Comparison of ENCODE assay signal across 8 mouse cellular contexts in genomic region chr8:57503641-57504040, GRCm38 (mm10). TPM values are rescaled to one million over a fixed set of nuclear protein-coding genes. Genes with fewer than 3 reads are reported as not detected.
DNase-seq lines count a peak whose midpoint lies in the region; ATAC-seq and TF ChIP-seq lines count a peak whose summit lies in the region.

No protein-coding gene starts in this region.

- no peaks in the 10 kb centered on the region for H3K79me2 ChIP-seq in MEL (ENCODE audit: control insufficient read depth, insufficient read depth, low read length, poor library complexity)

- peak; percentile 75 to 89 (median 76) for TF ChIP-seq CTCF in MEL (IDR thresholded peaks at IDR 0.05 in 2 of 3, conservative IDR thresholded peaks at IDR 0.05 in 1 of 3; ENCODE audit: control insufficient read depth in 1 of 3, insufficient read depth in 1 of 3, low read depth in 2 of 3, low read length in 3 of 3, poor library complexity in 1 of 3, severe bottlenecking in 1 of 3)

- H3K9ac ChIP-seq in forebrain, embryonic 16.5 days (replicated peaks; ENCODE audit: low read depth, low read length) = no peak overlapping the region
- no peak overlapping the region for H3K9ac ChIP-seq in MEL (ENCODE audit: control insufficient read depth, low read depth, low read length, poor library complexity, severe bottlenecking)

- H3K4me3 ChIP-seq in forebrain, embryonic 10.5 days = no peak overlapping the region
- no peak overlapping the region for H3K4me3 ChIP-seq in forebrain, embryonic 16.5 days (replicated peaks; ENCODE audit: low read length)
- H3K4me3 ChIP-seq in MEL (ENCODE audit: control insufficient read depth in 1 of 2, insufficient read depth in 1 of 2, low read depth in 2 of 2, low read length in 2 of 2) = no peak overlapping the region

- no peak for TF ChIP-seq EP300 in MEL (IDR thresholded peaks at IDR 0.05; ENCODE audit: low read depth in 1 of 2, low read length in 2 of 2)

- peak; percentile 74 for DNase-seq in forebrain, embryonic 10.5 days (ENCODE audit: extremely low spot score, low spot score)
- DNase-seq in MEL (ENCODE audit: low read depth, low spot score) = peak; percentile 80
- peak; percentile 82 to 87 for DNase-seq in cerebellum, postnatal 10 days
- peak; percentile 20 for DNase-seq in gastrocnemius, postnatal 14 days
- DNase-seq in left cerebral cortex, postnatal 10 days (ENCODE audit: extremely low spot score in 1 of 2, low spot score in 2 of 2) = peak; percentile 17 to 48
- DNase-seq in splenic B cell, adult 2 months (ENCODE audit: low read depth, low spot score) = peak; percentile 87

- H3K27me3 ChIP-seq in forebrain, embryonic 10.5 days (ENCODE audit: poor library complexity, severe bottlenecking) = no peaks in the 10 kb centered on the region
- no peaks in the 10 kb centered on the region for H3K27me3 ChIP-seq in forebrain, embryonic 16.5 days (replicated peaks; ENCODE audit: control insufficient read depth, insufficient read depth, low read length)
- no peaks in the 10 kb centered on the region for H3K27me3 ChIP-seq in MEL (ENCODE audit: control insufficient read depth in 1 of 2, insufficient read depth in 2 of 2, low read length in 2 of 2)
- no peaks in the 10 kb centered on the region for H3K27me3 ChIP-seq in splenic B cell, adult 2 months (ENCODE audit: control insufficient read depth, insufficient read depth, low read length, poor library complexity, severe bottlenecking)

- intact Hi-C loops in gastrocnemius, postnatal 14 days (cut with DNase I; ENCODE audit: low total_unique reads) = no loop called here
- intact Hi-C loops in left cerebral cortex, postnatal 10 days (cut with DNase I) = no loop called here

- H3K36me3 ChIP-seq in forebrain, embryonic 10.5 days (replicated peaks) = peaks cover 6% of the 10 kb centered on the region; the same call in 1 of the 2 replicates
- no peaks in the 10 kb centered on the region for H3K36me3 ChIP-seq in forebrain, embryonic 16.5 days (ENCODE audit: control insufficient read depth, insufficient read depth)
- H3K36me3 ChIP-seq in MEL (ENCODE audit: control insufficient read depth in 1 of 2, insufficient read depth in 2 of 2, low read length in 2 of 2) = peaks cover 0 to 2% of the 10 kb centered on the region in 2 experiments; a peak in 3 of 4 replicates
- no peaks in the 10 kb centered on the region for H3K36me3 ChIP-seq in splenic B cell, adult 2 months (ENCODE audit: control insufficient read depth, insufficient read depth, low read length, poor library complexity, severe bottlenecking)

- H3K27ac ChIP-seq in forebrain, embryonic 10.5 days = peak overlapping the region; percentile 62; the same call in 1 of the 2 replicates
- H3K27ac ChIP-seq in forebrain, embryonic 16.5 days (ENCODE audit: low read length) = no peak overlapping the region
- no peak overlapping the region for H3K27ac ChIP-seq in MEL (ENCODE audit: control insufficient read depth, low read depth, low read length)

- no peak for ATAC-seq in forebrain, embryonic 16.5 days
- peak; percentile 86 for ATAC-seq in megakaryocyte-erythroid progenitor cell, adult 5-6 weeks (replicated peaks; ENCODE audit: low FRiP score, low TSS enrichment, poor library complexity, severe bottlenecking)

- H3K4me1 ChIP-seq in forebrain, embryonic 10.5 days = peaks cover 7% of the 10 kb centered on the region
- H3K4me1 ChIP-seq in forebrain, embryonic 16.5 days (replicated peaks; ENCODE audit: control insufficient read depth, insufficient read depth, low read length) = peaks cover 2% of the 10 kb centered on the region
- no peaks in the 10 kb centered on the region; a peak in 1 of 4 replicates for H3K4me1 ChIP-seq in MEL (ENCODE audit: control insufficient read depth in 1 of 2, insufficient read depth in 2 of 2, low read length in 2 of 2)

- peak; percentile 34 for TF ChIP-seq RAD21 in MEL (IDR thresholded peaks at IDR 0.05; ENCODE audit: low read depth, low read length)

- 54% methylated on average over 5 of the region's 5 CpGs for WGBS in forebrain, embryonic 10.5 days
- 51% methylated on average over 5 of the region's 5 CpGs for WGBS in forebrain, embryonic 16.5 days

- no peak for TF ChIP-seq POLR2A in MEL (IDR thresholded peaks at IDR 0.05; ENCODE audit: control insufficient read depth in 1 of 2, insufficient read depth in 1 of 2, low read depth in 1 of 2, low read length in 2 of 2, poor library complexity in 1 of 2)

- H3K4me2 ChIP-seq in forebrain, embryonic 16.5 days (ENCODE audit: low read length) = no peak overlapping the region

- H3K9me3 ChIP-seq in forebrain, embryonic 10.5 days = no peaks in the 10 kb centered on the region
- no peaks in the 10 kb centered on the region for H3K9me3 ChIP-seq in forebrain, embryonic 16.5 days (ENCODE audit: control insufficient read depth, low read length)
- no peaks in the 10 kb centered on the region for H3K9me3 ChIP-seq in MEL (replicated peaks; ENCODE audit: insufficient read depth, low read length)

TF ChIP-seq in MEL, 35 proteins besides CTCF, POLR2A, EP300 and RAD21:
- no peak for TF ChIP-seq GABPA (IDR thresholded peaks at IDR 0.05; ENCODE audit: low read depth, low read length)
- no peak for TF ChIP-seq MEF2A (IDR thresholded peaks at IDR 0.05; ENCODE audit: extremely low read depth, insufficient replicate concordance, low read depth, low read length, poor library complexity, severe bottlenecking)
- peak; percentile 81 for TF ChIP-seq SMC3 (IDR thresholded peaks at IDR 0.05; ENCODE audit: low read depth, low read length)
- 0 out of 2 replicates have a peak, but pooled peaks have one; percentile 19 for TF ChIP-seq SIN3A (IDR thresholded peaks at IDR 0.05; ENCODE audit: low read length)
- TF ChIP-seq ZMIZ1 (IDR thresholded peaks at IDR 0.05; ENCODE audit: low read depth, low read length) = no peak
- no peak for TF ChIP-seq JUND (IDR thresholded peaks at IDR 0.05; ENCODE audit: low read depth, low read length)
- no peak for TF ChIP-seq ETS1 (IDR thresholded peaks at IDR 0.05; ENCODE audit: low read depth, low read length)
- no peak for TF ChIP-seq MAX (IDR thresholded peaks at IDR 0.05; ENCODE audit: low read length)
- TF ChIP-seq GATA1 (IDR thresholded peaks at IDR 0.05; ENCODE audit: low read depth, low read length) = no peak
- no peak for TF ChIP-seq ZKSCAN1 (IDR thresholded peaks at IDR 0.05; ENCODE audit: low read depth, low read length)
- TF ChIP-seq USF1 (IDR thresholded peaks at IDR 0.05; ENCODE audit: low read depth, low read length) = no peak
- TF ChIP-seq KAT2A (conservative IDR thresholded peaks at IDR 0.05; ENCODE audit: low read depth, low read length) = no peak
- TF ChIP-seq TAL1 (IDR thresholded peaks at IDR 0.05; ENCODE audit: low read length) = no peak
- no peak for TF ChIP-seq MAZ (IDR thresholded peaks at IDR 0.05; ENCODE audit: low read depth, low read length)
- no peak for TF ChIP-seq E2F4 (IDR thresholded peaks at IDR 0.05; ENCODE audit: borderline replicate concordance, low read depth, low read length)

RNA-seq across cellular contexts. Expression of gene Hmgb2, which starts 8.1 kb away (rescaled TPM):
- 671 and 721 TPM in 2 replicates for polyA plus RNA-seq in forebrain, embryonic 10.5 days (2016; fragmentation: Nextera tagmentation; extraction: Ambion mirVana)
- 168 and 177 TPM in 2 replicates for polyA plus RNA-seq in forebrain, embryonic 16.5 days (2015; fragmentation: Nextera tagmentation; extraction: Ambion mirVana)
- total RNA-seq in MEL (2012; rRNA removed) = 126 and 160 TPM in 2 replicates
- polyA plus RNA-seq in MEL (2012; ENCODE audit: insufficient read depth in 1 of 2, insufficient read length in 2 of 2, low read depth in 1 of 2, low replicate concordance in 2 of 2, missing spikeins in 1 of 2) = 100 to 1,000 TPM; 220 to 399 TPM
- 10 to 100 TPM; 19.2 to 21.8 TPM for total RNA-seq in gastrocnemius, postnatal 14 days (2021)
- 10 to 100 TPM; 13.1 to 15.5 TPM for total RNA-seq in left cerebral cortex, postnatal 10 days (2021)
- 452 and 588 TPM in 2 replicates for total RNA-seq in megakaryocyte-erythroid progenitor cell, adult 5-6 weeks (2014; fragmentation: Nextera tagmentation)
- total RNA-seq in megakaryocyte-erythroid progenitor cell, adult 5-6 weeks (2017) = 396 and 475 TPM in 2 replicates

RNA-seq across cellular contexts. Expression of gene Sap30, which starts 16.0 kb away (rescaled TPM):
- 83.3 and 91.6 TPM in 2 replicates for polyA plus RNA-seq in forebrain, embryonic 10.5 days (2016; fragmentation: Nextera tagmentation; extraction: Ambion mirVana)
- polyA plus RNA-seq in forebrain, embryonic 16.5 days (2015; fragmentation: Nextera tagmentation; extraction: Ambion mirVana) = 53.1 and 64.3 TPM in 2 replicates
- total RNA-seq in MEL (2012; rRNA removed) = 34.2 and 45.6 TPM in 2 replicates
- polyA plus RNA-seq in MEL (2012; ENCODE audit: insufficient read depth in 1 of 2, insufficient read length in 2 of 2, low read depth in 1 of 2, low replicate concordance in 2 of 2, missing spikeins in 1 of 2) = 10 to 100 TPM in 1 of 2 experiments, not detected in 1; 64.0 TPM
- 10 to 100 TPM; 16.7 to 26.8 TPM for total RNA-seq in gastrocnemius, postnatal 14 days (2021)
- 1 to 10 TPM; 5.7 to 7.2 TPM for total RNA-seq in left cerebral cortex, postnatal 10 days (2021)
- 18.0 and 22.8 TPM in 2 replicates for total RNA-seq in megakaryocyte-erythroid progenitor cell, adult 5-6 weeks (2014; fragmentation: Nextera tagmentation)
- total RNA-seq in megakaryocyte-erythroid progenitor cell, adult 5-6 weeks (2017) = 83.8 and 89.2 TPM in 2 replicates

RNA-seq across cellular contexts. Expression of gene Scrg1, which starts 47.9 kb away (rescaled TPM):
- polyA plus RNA-seq in forebrain, embryonic 10.5 days (2016; fragmentation: Nextera tagmentation; extraction: Ambion mirVana) = not detected in 2 replicates
- 14.7 and 20.2 TPM in 2 replicates for polyA plus RNA-seq in forebrain, embryonic 16.5 days (2015; fragmentation: Nextera tagmentation; extraction: Ambion mirVana)
- not detected in 2 replicates for total RNA-seq in MEL (2012; rRNA removed)
- polyA plus RNA-seq in MEL (2012; ENCODE audit: insufficient read depth in 1 of 2, insufficient read length in 2 of 2, low read depth in 1 of 2, low replicate concordance in 2 of 2, missing spikeins in 1 of 2) = not detected
- not detected for total RNA-seq in gastrocnemius, postnatal 14 days (2021)
- 10 to 100 TPM; 35.3 to 52.0 TPM for total RNA-seq in left cerebral cortex, postnatal 10 days (2021)
- not detected in 2 replicates for total RNA-seq in megakaryocyte-erythroid progenitor cell, adult 5-6 weeks (2014; fragmentation: Nextera tagmentation)
- not detected in 2 replicates for total RNA-seq in megakaryocyte-erythroid progenitor cell, adult 5-6 weeks (2017)

Comparison
In these comparisons a context has a peak if more than half of its experiments do, and no peak if none do; other contexts are left out.
1. DNase-seq: peak in every context shown above with its lines; median percentile 87 in splenic B cell, adult 2 months; 84 in cerebellum, postnatal 10 days; 80 in MEL; 74 in forebrain, embryonic 10.5 days; 32 in left cerebral cortex, postnatal 10 days; 20 in gastrocnemius, postnatal 14 days.
2. RNA of gene Scrg1, which starts 47.9 kb away (total RNA-seq): 35.3 to 52.0 TPM in left cerebral cortex, postnatal 10 days; not detected in gastrocnemius, postnatal 14 days, not detected in MEL and not detected in megakaryocyte-erythroid progenitor cell, adult 5-6 weeks; every median in the first group is over 10 times any median in the second.